Mouse (Mus musculus): ENCODE results near the gene Gm30083. TPM values are rescaled to one million over a fixed set of nuclear protein-coding genes. Genes with fewer than 3 reads are reported as not detected.

The Gm30083 gene
- not detected in 2 replicates for polyA plus RNA-seq (2015; fragmentation: Nextera tagmentation; extraction: Ambion mirVana)

DNA sequence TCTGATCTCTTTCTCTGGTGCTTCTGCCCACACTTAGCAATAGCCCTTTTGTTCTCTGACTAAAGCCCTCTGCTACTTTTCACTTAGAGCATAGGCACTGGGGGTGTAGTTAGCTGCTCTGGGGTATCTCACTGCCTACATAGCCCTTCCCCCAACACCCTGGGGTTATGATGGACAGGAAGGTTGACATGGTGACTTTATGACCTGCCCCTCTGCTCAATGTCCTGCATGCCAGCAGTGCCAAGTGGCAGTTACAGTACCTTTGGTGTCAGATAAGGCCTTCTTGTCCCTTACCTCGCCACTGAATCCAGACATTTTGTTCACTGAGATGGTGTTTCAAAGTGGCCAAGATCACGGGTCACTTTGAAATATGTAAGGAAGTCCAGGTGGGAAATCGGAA is at the start of gene Gm30083:
Gm30083 (minus strand) TSS at position 120 of the 400 bp plus-strand sequence.
- H3K4me2 ChIP-seq (replicated peaks): no peak within 1 kb of the TSS
- no peaks in the 10 kb centered on the region for H3K4me1 ChIP-seq (replicated peaks)
- 91% methylated on average over 3 of the region's 3 CpGs for WGBS
- no peak within 1 kb of the TSS for H3K27ac ChIP-seq
- H3K9me3 ChIP-seq: no peaks in the 10 kb centered on the region
- no peak within 1 kb of the TSS for H3K9ac ChIP-seq (replicated peaks)
- no peak for ATAC-seq
- no peaks in the 10 kb centered on the region for H3K36me3 ChIP-seq
- H3K27me3 ChIP-seq: no peaks in the 10 kb centered on the region
- no peak within 1 kb of the TSS for H3K4me3 ChIP-seq (replicated peaks)

DNA sequence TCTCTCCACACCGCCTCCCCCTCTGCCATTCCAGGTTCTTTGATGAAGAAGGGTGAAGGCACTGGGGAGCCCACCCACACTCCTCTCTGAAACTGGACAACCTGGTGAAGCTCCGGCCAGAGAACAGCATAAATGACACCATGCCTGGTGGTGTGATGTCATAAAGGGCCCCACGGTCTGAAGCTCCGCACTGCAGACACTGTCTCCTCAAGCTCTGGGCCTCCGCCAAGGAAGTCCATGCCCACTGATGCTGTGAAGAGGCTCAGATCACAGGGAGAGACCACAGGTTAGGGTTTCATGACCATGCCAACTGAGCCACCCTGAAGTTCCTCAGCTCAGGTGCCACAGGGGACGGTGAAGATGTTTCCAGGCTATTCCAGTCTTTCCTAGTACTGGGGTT is 37.5 kb upstream of the Gm30083 start, which contains the start of gene Antxrl:
Antxrl (plus strand) TSS at position 192 of the 400 bp plus-strand sequence.
- no peak within 1 kb of the TSS for H3K4me2 ChIP-seq (replicated peaks)
- WGBS: 94% methylated on average over 6 of the region's 6 CpGs
- H3K36me3 ChIP-seq: no peaks in the 10 kb centered on the region
- H3K4me1 ChIP-seq (replicated peaks): no peaks in the 10 kb centered on the region
- no peak within 1 kb of the TSS for H3K9ac ChIP-seq (replicated peaks)
- H3K4me3 ChIP-seq (replicated peaks): no peak within 1 kb of the TSS
- H3K27me3 ChIP-seq: no peaks in the 10 kb centered on the region
- H3K27ac ChIP-seq: no peak within 1 kb of the TSS
- ATAC-seq: no peak
- H3K9me3 ChIP-seq: no peaks in the 10 kb centered on the region

DNA sequence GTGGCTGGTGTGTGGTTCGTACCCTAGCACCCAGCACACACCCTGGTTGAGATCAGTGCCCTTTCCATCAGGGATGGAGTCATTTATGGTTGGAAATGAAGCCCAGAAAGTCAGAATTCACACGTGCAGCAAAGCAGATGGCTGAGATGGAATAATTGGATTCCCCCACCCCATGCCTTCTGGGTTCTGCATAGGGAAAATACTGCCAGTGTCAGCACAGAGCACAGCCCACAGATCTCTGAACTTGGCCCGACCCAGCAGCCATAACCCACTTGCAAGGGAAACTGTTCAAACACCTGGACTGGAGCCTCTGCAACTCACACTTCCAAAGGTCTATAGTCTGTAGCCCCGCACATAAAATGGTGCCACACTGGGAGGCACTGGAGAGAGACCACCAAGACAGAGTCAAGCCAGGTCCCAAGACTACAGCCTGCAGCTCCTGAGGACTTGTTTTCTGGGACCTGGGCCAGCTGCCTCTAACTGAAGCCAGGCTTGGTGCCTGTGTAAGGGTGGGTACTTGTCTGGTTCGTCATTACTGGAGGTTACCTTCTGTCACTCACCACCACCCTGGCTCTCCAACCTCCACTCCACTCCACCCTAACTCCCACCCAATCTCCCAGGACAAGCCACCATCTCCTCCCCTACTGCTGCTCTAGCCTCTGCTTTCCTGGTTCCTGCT is 35.3 kb upstream of the Gm30083 start:
- no peaks in the 10 kb centered on the region for H3K4me1 ChIP-seq (replicated peaks)
- 83% methylated on average over 5 of the region's 5 CpGs for WGBS
- H3K4me2 ChIP-seq (replicated peaks): no peak overlapping the region
- H3K9me3 ChIP-seq: no peaks in the 10 kb centered on the region
- no peak overlapping the region for H3K9ac ChIP-seq (replicated peaks)
- ATAC-seq: no peak
- no peak overlapping the region for H3K4me3 ChIP-seq (replicated peaks)
- H3K36me3 ChIP-seq: no peaks in the 10 kb centered on the region
- no peak overlapping the region for H3K27ac ChIP-seq
- no peaks in the 10 kb centered on the region for H3K27me3 ChIP-seq

DNA sequence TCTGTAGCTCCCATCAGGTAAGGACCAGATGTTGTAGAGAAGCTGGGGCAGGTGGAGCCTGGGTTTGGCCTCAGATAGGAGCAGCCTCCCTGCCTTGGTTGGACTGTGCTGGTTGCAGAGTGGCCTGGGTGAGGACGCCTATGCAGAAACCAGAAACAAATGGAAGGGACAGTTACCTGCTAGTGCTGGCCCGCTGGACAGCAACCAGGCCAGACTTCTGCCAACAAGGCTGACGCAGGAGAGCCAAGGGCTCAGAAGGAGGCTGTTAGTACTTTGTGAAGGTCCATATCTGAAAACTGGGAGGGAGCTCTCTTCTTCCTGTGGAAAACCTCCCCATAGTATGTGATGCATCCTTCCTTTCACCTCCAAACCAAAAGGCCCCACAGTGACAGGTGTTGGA is 28.4 kb upstream of the Gm30083 start:
- H3K36me3 ChIP-seq: no peaks in the 10 kb centered on the region
- no peak overlapping the region for H3K9ac ChIP-seq (replicated peaks)
- no peaks in the 10 kb centered on the region for H3K4me1 ChIP-seq (replicated peaks)
- no peaks in the 10 kb centered on the region for H3K9me3 ChIP-seq
- H3K4me2 ChIP-seq (replicated peaks): no peak overlapping the region
- WGBS: 80% methylated on average over 3 of the region's 3 CpGs
- H3K27ac ChIP-seq: no peak overlapping the region
- H3K4me3 ChIP-seq (replicated peaks): no peak overlapping the region
- H3K27me3 ChIP-seq: no peaks in the 10 kb centered on the region
- ATAC-seq: no peak

DNA sequence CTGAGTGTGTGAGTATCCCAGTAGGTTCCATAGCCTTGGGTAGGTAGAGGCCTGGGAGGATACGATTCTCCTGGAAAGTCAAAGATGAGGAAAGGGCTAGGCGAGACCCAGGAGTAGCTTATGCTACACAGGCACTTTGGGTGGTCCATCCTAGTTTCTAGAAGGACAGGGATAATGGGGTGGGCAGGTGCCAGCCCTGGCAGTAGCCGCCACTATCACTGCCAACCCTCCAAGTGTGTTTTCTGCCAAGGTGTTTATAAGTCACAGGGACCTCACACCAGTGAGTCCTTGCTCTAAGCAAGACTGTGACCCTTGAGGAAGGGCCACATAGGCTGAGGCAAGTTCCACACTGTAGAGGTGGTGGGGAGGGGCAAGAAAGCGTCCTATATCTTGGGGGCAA is 26.3 kb upstream of the Gm30083 start:
- Histone ChIP-seq H3K9me3 (no peaks in the 10 kb centered on the region), H3K4me1 (replicated peaks) (no peaks in the 10 kb centered on the region), H3K9ac (replicated peaks) (no peak overlapping the region), H3K27me3 (no peaks in the 10 kb centered on the region), H3K27ac (no peak overlapping the region), H3K36me3 (no peaks in the 10 kb centered on the region), H3K4me3 (replicated peaks) (no peak overlapping the region), H3K4me2 (replicated peaks) (no peak overlapping the region)
- 83% methylated on average over 4 of the region's 4 CpGs for WGBS
- no peak for ATAC-seq

DNA sequence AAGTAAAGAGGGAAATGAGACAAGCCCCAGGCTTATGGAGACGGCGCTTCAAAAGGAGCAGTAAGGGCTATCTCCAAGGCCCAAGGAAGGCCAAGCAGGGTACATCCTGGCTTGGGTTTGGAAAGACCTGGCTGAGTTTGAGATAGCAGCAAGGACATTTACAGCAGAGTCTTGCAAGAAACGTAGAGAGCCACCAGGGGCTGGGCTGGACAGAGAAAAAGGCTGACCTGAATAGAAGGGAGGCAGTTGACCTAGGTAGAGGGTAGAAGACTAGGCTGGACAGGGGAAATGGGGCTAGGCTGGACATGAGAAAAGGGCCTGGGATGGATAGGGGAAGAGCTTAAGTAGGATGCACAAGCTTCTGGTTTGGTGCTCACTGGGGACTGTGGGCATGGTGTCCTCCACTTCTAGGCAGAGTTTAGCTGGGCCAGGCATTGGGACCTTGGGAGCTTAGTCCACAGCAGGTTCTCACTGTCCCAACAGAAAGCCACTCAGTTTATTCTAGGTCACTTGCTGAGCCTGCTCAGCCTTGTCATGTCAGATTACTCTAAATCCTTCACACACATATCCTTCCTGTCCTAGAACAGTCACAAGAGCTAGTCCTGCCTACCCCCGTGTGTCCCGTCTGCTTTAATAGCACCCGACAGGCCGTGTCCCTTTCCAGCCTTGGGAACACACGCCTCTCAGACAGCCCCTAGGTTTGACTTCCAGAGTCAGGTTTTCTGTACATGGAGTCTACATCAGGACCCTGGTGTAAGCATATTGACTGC is 19.0 kb upstream of the Gm30083 start:
- no peak for ATAC-seq
- 83% methylated on average over 8 of the region's 8 CpGs for WGBS

DNA sequence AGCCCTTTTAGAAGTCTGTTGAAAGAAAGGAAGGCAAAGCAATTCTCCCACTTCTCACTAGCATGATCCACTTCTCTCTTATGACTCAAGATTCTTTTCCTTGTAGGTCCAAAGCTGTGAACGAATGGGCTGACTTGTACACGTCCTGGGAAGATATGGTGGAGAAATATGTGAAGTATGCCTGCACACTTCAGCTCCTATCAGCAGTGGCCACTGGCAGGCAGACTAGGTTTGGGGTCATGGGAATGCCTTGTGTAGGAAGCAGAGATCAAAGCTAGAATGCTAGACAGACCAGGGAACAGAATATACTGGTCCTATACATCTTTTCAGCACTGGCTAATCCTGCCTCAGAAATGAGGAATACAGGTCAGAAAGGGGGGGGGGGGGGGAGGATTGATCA is 11.7 kb upstream of the Gm30083 start:
- Histone ChIP-seq H3K4me2 (replicated peaks) (no peak overlapping the region), H3K27me3 (no peaks in the 10 kb centered on the region), H3K36me3 (no peaks in the 10 kb centered on the region), H3K9me3 (peaks cover 3% of the 10 kb centered on the region), H3K27ac (no peak overlapping the region), H3K9ac (replicated peaks) (no peak overlapping the region), H3K4me3 (replicated peaks) (no peak overlapping the region), H3K4me1 (replicated peaks) (no peaks in the 10 kb centered on the region)
- ATAC-seq: no peak
- WGBS: 82% methylated on average over 2 of the region's 2 CpGs

More for the DNA sequence above, 19.0 kb upstream of the Gm30083 start:
- H3K4me3 ChIP-seq (replicated peaks): no peak overlapping the region
- H3K4me1 ChIP-seq (replicated peaks): no peaks in the 10 kb centered on the region
- H3K9me3 ChIP-seq: no peaks in the 10 kb centered on the region
- H3K9ac ChIP-seq (replicated peaks): no peak overlapping the region
- no peaks in the 10 kb centered on the region for H3K27me3 ChIP-seq
- H3K27ac ChIP-seq: no peak overlapping the region
- no peaks in the 10 kb centered on the region for H3K36me3 ChIP-seq
- no peak overlapping the region for H3K4me2 ChIP-seq (replicated peaks)

DNA sequence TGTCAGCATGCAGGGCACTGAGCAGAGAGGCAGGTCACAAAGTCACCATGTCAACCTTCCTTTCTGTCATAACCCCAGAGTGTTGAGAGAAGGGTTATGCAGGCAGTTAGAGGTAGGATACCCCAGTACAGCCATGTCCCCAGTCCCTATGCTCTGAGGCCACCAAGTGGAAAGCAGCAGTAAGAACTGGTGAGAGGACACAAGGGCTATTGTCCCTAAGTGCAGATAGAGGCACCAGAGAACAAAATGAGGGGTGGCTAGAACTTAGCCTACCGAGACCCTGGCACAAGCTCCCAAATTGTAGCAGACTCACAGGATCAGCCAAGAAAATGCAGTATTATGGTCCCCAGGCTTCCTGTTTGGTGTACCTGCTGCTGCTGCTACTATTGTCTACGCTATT is 2.0 kb upstream of the Gm30083 start:
- no peak for ATAC-seq
- no peak overlapping the region for H3K27ac ChIP-seq
- H3K36me3 ChIP-seq: no peaks in the 10 kb centered on the region
- no peak overlapping the region for H3K4me2 ChIP-seq (replicated peaks)
- no peaks in the 10 kb centered on the region for H3K27me3 ChIP-seq
- 88% methylated on average over 2 of the region's 2 CpGs for WGBS
- no peaks in the 10 kb centered on the region for H3K4me1 ChIP-seq (replicated peaks)
- H3K9ac ChIP-seq (replicated peaks): no peak overlapping the region
- H3K4me3 ChIP-seq (replicated peaks): no peak overlapping the region
- H3K9me3 ChIP-seq: no peaks in the 10 kb centered on the region

DNA sequence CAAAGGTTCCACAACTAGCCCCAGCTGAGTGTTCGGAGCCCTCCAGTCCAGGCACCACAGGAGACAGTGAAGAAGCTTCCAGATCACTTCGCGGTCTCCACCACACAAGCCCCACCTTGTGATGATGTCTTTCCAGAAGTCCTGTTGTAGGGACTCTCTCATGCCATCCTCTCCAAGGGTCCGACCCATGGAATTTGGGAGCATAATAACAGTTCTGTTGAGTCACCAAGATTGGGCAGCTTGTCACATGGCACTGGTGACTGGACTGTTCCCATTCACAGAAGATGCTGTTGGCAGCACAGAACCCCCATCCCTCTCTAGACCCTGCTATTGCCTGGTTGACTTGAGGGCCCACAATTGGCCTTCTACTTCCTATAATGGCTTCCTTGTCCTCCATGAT is 1.4 kb upstream of the Gm30083 start, which contains the start of gene Gm5460:
Gm5460 (plus strand) TSS at position 378 of the 400 bp plus-strand sequence.
- no peak for ATAC-seq
- WGBS: 95% methylated on average over 4 of the region's 4 CpGs
- Histone ChIP-seq H3K36me3 (no peaks in the 10 kb centered on the region), H3K27ac (no peak within 1 kb of the TSS), H3K9me3 (no peaks in the 10 kb centered on the region), H3K4me3 (replicated peaks) (no peak within 1 kb of the TSS), H3K4me2 (replicated peaks) (no peak within 1 kb of the TSS), H3K27me3 (no peaks in the 10 kb centered on the region), H3K9ac (replicated peaks) (no peak within 1 kb of the TSS), H3K4me1 (replicated peaks) (no peaks in the 10 kb centered on the region)

DNA sequence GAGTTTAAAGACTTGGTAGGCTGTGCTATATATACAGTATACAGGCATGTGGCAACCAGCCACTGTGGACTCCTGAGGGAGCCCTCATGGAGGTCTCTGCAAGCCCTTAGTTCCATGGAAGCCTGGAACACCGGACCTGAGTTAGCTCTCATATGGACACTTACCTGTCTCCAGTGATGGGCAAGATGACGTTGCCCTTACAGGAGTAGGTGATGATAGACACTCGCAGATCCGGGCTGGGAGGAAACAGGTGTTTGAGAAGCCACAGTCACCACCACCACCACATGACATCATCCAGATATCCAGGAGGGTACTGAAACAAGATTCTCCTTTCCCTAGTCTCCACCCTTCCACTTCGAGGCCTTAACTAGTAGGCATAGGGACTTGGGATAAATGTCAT is 12.6 kb downstream of the Gm30083 start:
- H3K4me2 ChIP-seq (replicated peaks): no peak overlapping the region
- H3K9ac ChIP-seq (replicated peaks): no peak overlapping the region
- no peak overlapping the region for H3K27ac ChIP-seq
- ATAC-seq: no peak
- no peaks in the 10 kb centered on the region for H3K4me1 ChIP-seq (replicated peaks)
- H3K27me3 ChIP-seq: no peaks in the 10 kb centered on the region
- no peaks in the 10 kb centered on the region for H3K9me3 ChIP-seq
- H3K36me3 ChIP-seq: no peaks in the 10 kb centered on the region
- H3K4me3 ChIP-seq (replicated peaks): no peak overlapping the region
- 89% methylated on average over 5 of the region's 5 CpGs for WGBS

DNA sequence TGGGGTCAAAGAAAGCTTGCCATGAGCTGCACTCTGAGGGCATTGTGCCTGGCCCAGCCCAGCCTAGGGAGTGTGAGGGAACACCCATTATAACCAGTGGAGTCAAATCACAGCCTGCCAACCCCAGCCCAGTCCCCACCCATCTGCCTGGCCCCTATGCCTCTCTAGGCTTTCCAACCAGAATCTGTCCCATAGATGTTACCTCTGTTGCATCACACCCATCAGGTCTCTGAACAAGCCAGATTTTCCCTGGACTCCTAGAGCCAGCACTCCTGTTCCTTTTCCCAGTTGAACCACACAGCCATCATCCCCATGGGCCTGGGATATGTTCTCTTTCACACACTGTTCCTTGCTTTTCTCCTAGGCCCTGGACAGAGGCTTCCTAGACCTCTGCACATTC is 13.5 kb downstream of the Gm30083 start:
- H3K36me3 ChIP-seq: no peaks in the 10 kb centered on the region
- H3K4me2 ChIP-seq (replicated peaks): no peak overlapping the region
- no peaks in the 10 kb centered on the region for H3K9me3 ChIP-seq
- ATAC-seq: no peak
- H3K4me1 ChIP-seq (replicated peaks): no peaks in the 10 kb centered on the region
- H3K4me3 ChIP-seq (replicated peaks): no peak overlapping the region
- H3K9ac ChIP-seq (replicated peaks): no peak overlapping the region
- no peak overlapping the region for H3K27ac ChIP-seq
- no peaks in the 10 kb centered on the region for H3K27me3 ChIP-seq

DNA sequence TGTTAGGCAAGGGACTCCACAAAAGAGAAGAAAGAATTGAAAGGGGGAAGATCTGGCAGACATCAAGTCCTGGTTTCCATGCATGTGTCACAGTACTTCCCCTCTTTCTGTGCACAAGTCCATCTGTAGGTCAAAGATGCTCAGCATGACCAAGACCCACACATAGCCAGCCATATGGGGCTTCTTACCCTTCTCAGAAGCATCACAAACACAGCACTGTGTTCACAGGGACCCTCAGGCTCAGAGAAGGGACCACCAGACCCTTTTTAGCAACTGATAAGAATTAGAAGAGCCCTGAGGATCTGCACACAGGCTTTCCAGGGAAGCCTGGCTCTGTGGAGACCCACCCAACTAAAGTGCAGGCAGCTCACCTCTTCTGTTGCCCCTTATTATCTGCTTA is 14.9 kb downstream of the Gm30083 start:
- no peak overlapping the region for H3K27ac ChIP-seq
- H3K4me3 ChIP-seq (replicated peaks): no peak overlapping the region
- no peaks in the 10 kb centered on the region for H3K27me3 ChIP-seq
- H3K9me3 ChIP-seq: no peaks in the 10 kb centered on the region
- no peak overlapping the region for H3K9ac ChIP-seq (replicated peaks)
- H3K4me2 ChIP-seq (replicated peaks): no peak overlapping the region
- ATAC-seq: no peak
- no peaks in the 10 kb centered on the region for H3K36me3 ChIP-seq
- no peaks in the 10 kb centered on the region for H3K4me1 ChIP-seq (replicated peaks)

Measured in midbrain, embryonic 13.5 days (tissue).